Mouse (Mus musculus) urinary bladder, postnatal 14 days (tissue): Measurements from ENCODE around the gene Gm5580.
"Not testable (repeated sequence)": the region's sequence is repeated elsewhere in the genome, so short reads cannot be mapped to it uniquely, and the experiment has no call there.

ENCODE experiments used
- DNase-seq: peaks from one replicate; pipeline ENCODE4 v3.0.0; 2021; ENCODE audit warnings: low spot score

Gene Gm5580

GRCm38 (mm10) chr6:116550841-116551240 is at the start of gene Gm5580:
Gene Gm5580, plus strand, starts transcription at chr6:116551141.
- not testable (repeated sequence) for DNase-seq

DNA sequence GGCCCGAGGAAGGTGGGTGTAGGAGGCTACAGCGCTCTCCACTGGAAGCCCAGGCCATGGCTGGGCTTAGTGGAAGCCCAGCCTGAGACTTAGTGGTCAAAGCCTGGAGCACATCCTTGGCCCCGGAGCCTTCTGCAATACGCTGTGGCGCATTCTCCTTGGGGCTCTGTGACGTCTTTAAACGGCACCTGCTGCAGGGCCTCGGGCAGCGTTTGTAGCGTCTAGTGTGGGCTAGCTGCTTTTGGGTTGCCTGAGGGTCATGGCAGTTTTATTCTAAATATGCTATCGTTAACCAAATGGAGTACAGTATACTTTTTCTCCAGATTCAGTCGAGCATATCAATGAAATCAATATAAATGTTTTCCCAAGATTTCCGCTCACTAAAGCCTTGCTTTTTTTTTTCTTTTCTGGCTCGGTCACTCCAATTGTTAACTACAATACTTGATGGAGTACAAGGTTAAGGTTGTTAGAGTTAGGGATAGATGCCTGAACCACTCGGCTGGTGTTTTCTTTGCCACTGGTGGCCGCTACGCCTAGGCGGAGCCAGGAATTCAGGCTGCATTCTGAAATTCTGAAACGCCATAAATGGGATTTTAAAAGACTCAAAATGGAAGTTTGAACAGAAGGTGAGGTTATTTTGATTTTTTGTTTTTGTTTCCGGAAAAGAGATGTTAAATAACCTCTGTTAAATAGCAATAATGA is 44.5 kb upstream of the Gm5580 start, which contains the start of gene Olfr212:
TSS of gene Olfr212 (plus strand) at position 215 of the 702 bp plus-strand sequence.
- DNase-seq, result not testable (repeated sequence)

GRCm38 (mm10) chr6:116514832-116515231 is 36.1 kb upstream of the Gm5580 start:
- DNase-seq, result no peak

DNA sequence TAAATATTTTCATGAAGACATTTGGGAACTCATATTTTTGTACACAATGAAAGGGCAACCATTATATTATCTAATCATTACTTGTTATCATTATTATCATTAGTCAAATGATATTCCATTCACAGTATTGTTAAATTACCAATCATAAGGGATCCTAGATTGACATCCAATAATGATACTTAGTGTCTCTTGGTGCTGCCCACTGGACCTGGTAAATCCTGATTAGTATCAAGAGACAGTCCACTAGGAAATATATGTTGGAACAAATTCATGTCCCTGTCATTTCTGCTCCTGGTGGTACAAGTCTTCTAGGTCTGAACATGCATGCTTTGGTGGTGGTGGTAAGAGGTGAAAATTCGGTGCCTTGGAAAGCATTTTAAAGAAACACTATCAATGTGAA is 12.8 kb upstream of the Gm5580 start, which contains the start of gene Olfr213:
TSS of gene Olfr213 (plus strand) at position 301 of the 400 bp plus-strand sequence.
- no peak for DNase-seq

DNA sequence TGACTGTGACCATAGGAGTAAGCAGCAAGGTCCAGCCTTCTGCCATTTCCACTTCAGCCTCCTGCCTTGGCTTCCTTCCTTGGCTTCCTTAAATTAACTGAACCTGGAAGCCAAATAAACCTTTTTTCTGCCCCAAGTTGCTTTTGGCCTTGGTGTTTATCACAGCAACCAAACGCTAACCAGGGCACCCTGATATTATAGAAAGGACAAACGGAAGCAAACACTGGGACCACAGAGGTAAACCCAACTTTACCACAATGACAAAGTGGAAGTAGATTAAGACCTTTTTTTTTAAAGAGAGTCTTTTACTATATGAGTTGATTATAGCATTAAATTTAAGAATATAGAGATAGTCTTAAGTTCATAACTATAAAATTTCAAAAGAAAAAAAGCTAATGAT is 8.4 kb upstream of the Gm5580 start:
- no peak for DNase-seq

- no peak for DNase-seq
Measured at GRCm38 (mm10) chr6:116553935-116554334, 3.0 kb downstream of the Gm5580 start, which contains the start of gene Olfr214. Gene Olfr214, plus strand, starts transcription at chr6:116554235.

GRCm38 (mm10) chr6:116554952-116555351 is 4.0 kb downstream of the Gm5580 start:
- no peak for DNase-seq

DNA sequence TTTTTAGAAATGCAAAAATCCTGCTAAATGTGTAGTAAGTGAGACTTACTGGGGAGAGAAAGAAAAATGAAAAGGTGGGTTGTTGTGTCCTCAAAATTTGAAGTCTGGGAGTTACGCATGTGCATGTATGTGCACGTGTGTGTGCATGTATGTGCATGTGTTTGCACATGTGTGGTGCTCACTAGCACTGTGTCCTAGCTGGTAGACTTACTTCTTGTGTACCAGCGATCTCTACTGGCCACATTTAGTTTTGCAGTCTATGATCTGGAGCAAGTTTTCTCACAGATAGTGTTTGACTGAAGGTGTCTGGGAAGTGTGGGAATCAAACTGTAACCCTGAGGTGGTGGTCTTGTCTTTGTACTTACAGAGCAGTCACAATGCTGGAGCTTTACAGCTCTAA is 18.9 kb downstream of the Gm5580 start:
- DNase-seq, result no peak

DNA sequence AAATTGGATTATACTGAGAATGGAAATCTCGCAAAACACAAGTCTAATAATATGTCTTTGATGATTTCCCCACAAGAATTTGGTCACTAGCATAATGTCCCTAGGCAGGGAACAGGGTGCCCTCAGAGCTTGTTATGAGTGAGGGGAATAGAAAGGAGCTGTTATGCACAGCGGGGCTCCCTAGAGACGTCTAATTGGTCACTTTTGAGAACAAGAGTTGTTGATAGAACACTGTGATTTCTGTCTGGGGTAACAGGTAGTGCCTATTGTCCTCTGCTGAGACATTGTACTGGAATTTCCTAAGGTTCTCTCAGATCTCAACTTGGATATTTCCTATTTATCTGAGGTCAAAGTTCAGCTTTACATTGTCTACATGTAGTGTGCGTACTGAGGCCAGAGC is 33.2 kb downstream of the Gm5580 start, which contains the start of gene Olfr215:
TSS of gene Olfr215 (minus strand) at position 101 of the 400 bp plus-strand sequence.
- DNase-seq, result no peak

- DNase-seq, result not testable (repeated sequence)
Measured at GRCm38 (mm10) chr6:116600969-116601368, 50.0 kb downstream of the Gm5580 start.
